Mouse (Mus musculus): ENCODE measurements at regions not wholly inside any gene's neighbourhood (a gene's known extent, or its start where the extent isn't known, plus 50 kb on each side); places are given as distances from the start of the nearest gene placed in this dataset.

- DNase-seq (ENCODE audit: low spot score in 2 of 2), result no peak
These were observed 58.5 kb downstream of the Zfp36l2 start for GRCm38 (mm10) chr17:84129204-84129603.

GRCm38 (mm10) chr17:84128262-84128661 lies 59.5 kb downstream of the Zfp36l2 start:
- DNase-seq (ENCODE audit: low spot score in 2 of 2), result no peak

- no peak for DNase-seq (ENCODE audit: low spot score in 2 of 2)
These were observed 61.6 kb downstream of the Zfp36l2 start for GRCm38 (mm10) chr17:84126168-84126567.

GRCm38 (mm10) chr17:84123161-84123560 lies 64.6 kb downstream of the Zfp36l2 start:
- DNase-seq (ENCODE audit: low spot score in 2 of 2), result no peak

GRCm38 (mm10) chr17:84122486-84123131 lies 65.1 kb downstream of the Zfp36l2 start:
- no peak for DNase-seq (ENCODE audit: low spot score in 2 of 2)

GRCm38 (mm10) chr17:84121291-84121690 lies 66.5 kb downstream of the Zfp36l2 start:
- no peak for DNase-seq (ENCODE audit: low spot score in 2 of 2)

- no peak for DNase-seq (ENCODE audit: low spot score in 2 of 2)
These were observed 68.3 kb downstream of the Zfp36l2 start for GRCm38 (mm10) chr17:84119221-84120017.

GRCm38 (mm10) chr17:84118781-84119180 lies 69.0 kb downstream of the Zfp36l2 start:
- DNase-seq (ENCODE audit: low spot score in 2 of 2), result no peak

- DNase-seq (ENCODE audit: low spot score in 2 of 2), result no peak
These were observed 69.5 kb downstream of the Zfp36l2 start for GRCm38 (mm10) chr17:84118271-84118670.

GRCm38 (mm10) chr17:84117756-84118155 lies 70.0 kb downstream of the Zfp36l2 start:
- DNase-seq (ENCODE audit: low spot score in 2 of 2), result no peak

- no peak for DNase-seq (ENCODE audit: low spot score in 2 of 2)
These were observed 71.1 kb downstream of the Zfp36l2 start for GRCm38 (mm10) chr17:84116340-84117279.

- DNase-seq (ENCODE audit: low spot score in 2 of 2), result no peak
These were observed 71.8 kb downstream of the Zfp36l2 start for GRCm38 (mm10) chr17:84115957-84116339.

- no peak for DNase-seq (ENCODE audit: low spot score in 2 of 2)
These were observed 72.6 kb downstream of the Zfp36l2 start for GRCm38 (mm10) chr17:84115133-84115532.

GRCm38 (mm10) chr17:84114279-84114994 lies 73.3 kb downstream of the Zfp36l2 start:
- DNase-seq (ENCODE audit: low spot score in 2 of 2), result no peak

- DNase-seq (ENCODE audit: low spot score in 2 of 2), result peak; percentile 82 to 91
These were observed 74.0 kb downstream of the Zfp36l2 start for GRCm38 (mm10) chr17:84113608-84114278.

GRCm38 (mm10) chr17:84112411-84113031 lies 75.2 kb downstream of the Zfp36l2 start:
- peak in 1 of 2 experiments; percentile 69 for DNase-seq (ENCODE audit: low spot score in 2 of 2)

- DNase-seq (ENCODE audit: low spot score in 2 of 2), result no peak
These were observed 75.9 kb downstream of the Zfp36l2 start for GRCm38 (mm10) chr17:84111787-84112370.

GRCm38 (mm10) chr17:84110945-84111344 lies 76.8 kb downstream of the Zfp36l2 start:
- no peak for DNase-seq (ENCODE audit: low spot score in 2 of 2)

- no peak for DNase-seq (ENCODE audit: low spot score in 2 of 2)
These were observed 77.6 kb downstream of the Zfp36l2 start for GRCm38 (mm10) chr17:84110000-84110695.

Measured in urinary bladder, postnatal 4 days (tissue).